Mouse (Mus musculus): ENCODE measurements around the gene Mitd1. TPM values are rescaled to one million over a fixed set of nuclear protein-coding genes. Genes with fewer than 3 reads are reported as not detected.

The Mitd1 gene
- total RNA-seq (2021), result 1 to 10 TPM; 3.0 to 6.0 TPM
- long read RNA-seq, experiment 1, partial matches to known transcripts, result 1 of 7 reads
- long read RNA-seq, experiment 1, other reads (novel, unspliced or antisense), result 2 of 7 reads
- long read RNA-seq, experiment 2, partial matches to known transcripts, result 0 of 2 reads
- long read RNA-seq, experiment 2, other reads (novel, unspliced or antisense), result 0 of 2 reads

DNA sequence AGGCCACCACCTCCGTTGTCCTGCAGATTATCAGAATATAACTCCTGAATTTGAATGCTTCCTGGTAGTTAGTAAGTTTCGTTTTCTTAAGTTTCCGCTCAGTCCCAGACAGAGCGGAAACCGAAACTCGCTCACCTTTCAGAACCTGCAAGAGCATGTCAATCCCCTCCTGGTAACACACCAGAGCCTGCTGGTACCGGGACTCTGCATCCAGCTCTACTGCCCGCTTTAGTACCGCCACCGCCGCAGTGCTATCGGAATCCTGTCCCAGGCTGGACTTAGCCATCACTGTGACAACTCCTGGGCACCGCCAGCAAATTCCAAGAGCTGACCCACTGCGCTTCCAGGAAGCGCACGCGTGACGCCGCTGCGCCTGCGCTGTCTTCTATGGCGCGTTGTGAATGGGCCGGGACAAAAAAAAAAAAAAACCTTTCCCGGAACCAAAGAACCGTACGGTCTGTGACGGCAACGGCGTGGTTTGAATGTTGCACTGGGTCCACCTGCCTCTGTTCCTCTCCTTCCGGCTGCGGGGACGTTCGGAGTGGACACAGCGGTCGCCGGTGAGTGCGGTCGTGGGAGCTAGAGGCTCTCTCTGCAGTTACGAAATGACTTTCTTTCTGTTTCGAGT is at the start of gene Mitd1, which contains the start of gene Mrpl30:
Mitd1 (minus strand) TSS at position 387 of the 628 bp plus-strand sequence.
Mrpl30 (plus strand) TSS at position 453 of the 628 bp plus-strand sequence.
- peak; percentile 84 for DNase-seq

DNA sequence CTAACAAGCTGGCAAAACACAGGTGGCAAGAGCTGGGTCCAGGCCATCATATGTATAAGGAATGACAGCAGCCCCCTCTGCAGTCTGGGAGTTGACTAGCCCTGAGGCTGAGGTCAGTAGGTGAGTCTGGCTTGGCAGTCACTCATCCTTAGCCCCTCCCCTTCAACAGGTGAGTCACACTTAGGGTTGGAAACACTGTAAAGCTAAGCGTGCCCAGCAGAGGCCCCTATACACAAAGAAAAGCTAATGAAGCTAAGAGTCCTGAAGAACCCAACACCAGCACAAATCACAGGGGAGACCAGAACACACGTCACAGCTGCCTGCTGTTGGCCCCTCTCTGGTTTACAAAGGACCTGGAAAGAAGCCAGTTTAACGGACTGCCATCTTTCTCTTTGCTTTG is 41.6 kb upstream of the Mitd1 start:
- no peak for DNase-seq

DNA sequence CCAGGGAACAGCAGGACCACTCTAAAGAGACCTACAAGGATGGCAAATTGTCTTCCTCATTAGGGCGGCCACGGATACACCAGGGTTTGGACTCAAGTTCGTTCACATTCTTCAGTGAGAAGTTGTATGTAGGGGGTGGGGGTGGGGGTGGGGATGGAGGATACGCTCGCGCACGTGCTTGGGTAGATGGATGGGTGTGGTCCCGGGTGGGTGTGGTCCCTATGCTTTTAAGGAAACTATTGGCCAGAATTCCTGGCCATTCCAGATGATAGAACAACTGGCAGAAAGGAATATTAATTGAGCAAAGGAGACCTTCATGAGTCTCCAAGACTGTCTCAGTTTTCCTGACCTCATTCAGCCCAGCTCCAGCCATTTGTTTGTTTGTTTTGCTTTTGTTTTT is 35.8 kb upstream of the Mitd1 start:
- DNase-seq, result no peak

DNA sequence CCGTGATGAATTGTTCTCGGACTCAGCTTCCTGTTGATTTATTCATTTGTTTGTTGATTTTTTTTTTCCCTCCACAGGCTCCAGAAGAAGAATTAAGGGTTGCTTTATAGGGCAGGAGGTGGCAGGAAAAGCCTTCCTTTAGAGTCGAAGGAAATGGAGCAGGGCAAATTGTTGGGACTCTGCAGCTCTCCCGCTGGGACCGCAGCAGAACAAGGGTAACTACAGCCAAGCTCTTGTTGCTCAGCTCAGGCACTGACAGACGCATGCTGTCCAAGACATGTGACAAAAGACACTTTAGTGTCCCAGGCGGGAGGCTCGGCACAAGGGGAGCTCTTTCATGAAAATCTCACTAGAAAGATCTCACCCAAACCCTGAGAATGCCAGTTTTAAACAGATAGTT is 32.3 kb upstream of the Mitd1 start:
- no peak for DNase-seq

DNA sequence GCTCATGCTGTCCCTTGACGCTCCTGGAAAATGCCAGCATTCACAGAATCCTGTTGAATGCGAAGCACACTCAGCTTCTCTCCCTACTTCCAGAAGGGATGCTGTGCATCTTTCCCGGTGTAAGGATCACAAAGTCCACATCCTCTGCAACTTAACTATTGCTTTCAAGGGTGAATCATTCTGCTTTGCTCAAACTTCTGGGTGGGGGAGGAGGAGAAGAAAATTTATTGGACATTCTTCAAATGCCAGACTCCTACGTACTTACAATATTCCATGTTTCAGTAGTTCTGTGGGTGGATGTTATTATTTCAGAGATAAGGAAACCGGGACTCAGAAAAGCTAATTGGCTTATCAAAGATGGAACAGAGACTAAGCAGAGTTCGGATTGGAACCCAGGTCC is 27.9 kb upstream of the Mitd1 start:
- no peak for DNase-seq

DNA sequence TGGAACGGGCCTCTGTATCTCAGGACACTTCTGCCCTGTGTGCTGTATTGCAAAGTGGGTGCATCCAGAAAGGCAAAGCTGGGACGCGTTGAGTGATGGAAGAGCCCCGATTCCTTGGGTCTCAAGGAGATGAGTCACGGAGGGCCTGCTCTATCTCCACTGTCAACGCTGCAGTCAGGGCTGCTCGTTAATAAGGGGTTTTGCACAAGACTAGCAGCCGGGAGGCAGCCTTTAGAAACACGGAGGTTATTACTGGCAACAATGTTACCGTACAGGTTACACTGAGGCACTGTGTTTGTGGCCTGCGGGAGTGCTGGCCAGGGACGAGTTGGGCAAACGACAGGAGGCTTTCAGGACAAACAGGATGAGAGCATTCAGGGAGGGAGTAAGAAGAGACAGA is 27.5 kb upstream of the Mitd1 start:
- DNase-seq, result no peak

DNA sequence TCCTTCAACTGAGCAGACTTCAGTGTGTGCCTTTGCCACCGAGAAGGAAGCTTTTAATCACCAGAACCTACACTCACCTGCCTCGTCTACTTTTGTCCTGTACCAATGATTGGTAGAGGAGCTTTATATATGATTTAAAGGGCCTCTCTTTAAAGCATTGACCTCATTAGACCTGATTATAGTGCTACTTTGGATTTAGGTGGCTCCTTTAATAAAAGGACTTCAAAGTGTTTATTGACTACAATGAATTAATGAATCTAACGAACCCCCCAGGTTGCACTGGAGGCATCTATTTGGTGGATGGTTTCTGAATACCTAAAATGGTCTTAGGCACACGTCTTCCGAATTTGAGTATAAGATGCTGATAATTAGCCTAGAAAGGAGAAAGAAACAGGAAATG is 26.2 kb upstream of the Mitd1 start, which contains the start of gene Lyg2:
Lyg2 (minus strand) TSS at position 101 of the 400 bp plus-strand sequence.
- DNase-seq, result no peak

DNA sequence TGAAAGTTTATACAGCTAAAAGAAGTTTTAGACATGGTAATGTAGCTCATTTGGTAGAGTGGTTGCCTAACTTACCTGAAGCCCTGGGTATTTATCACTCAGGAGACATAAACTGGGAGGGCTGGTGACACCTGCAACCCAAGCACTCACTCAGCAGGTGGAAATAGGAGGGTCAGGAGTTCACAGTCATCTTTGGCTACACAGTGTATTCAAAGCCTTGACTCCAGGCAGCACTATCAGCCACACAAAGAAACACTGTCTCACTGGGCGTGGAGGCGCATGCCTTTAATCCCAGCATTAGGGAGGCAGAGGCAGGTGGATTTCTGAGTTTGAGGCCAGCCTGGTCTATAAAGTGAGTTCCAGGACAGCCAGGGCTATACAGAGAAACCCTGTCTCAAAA is 22.5 kb upstream of the Mitd1 start:
- DNase-seq, result no peak

DNA sequence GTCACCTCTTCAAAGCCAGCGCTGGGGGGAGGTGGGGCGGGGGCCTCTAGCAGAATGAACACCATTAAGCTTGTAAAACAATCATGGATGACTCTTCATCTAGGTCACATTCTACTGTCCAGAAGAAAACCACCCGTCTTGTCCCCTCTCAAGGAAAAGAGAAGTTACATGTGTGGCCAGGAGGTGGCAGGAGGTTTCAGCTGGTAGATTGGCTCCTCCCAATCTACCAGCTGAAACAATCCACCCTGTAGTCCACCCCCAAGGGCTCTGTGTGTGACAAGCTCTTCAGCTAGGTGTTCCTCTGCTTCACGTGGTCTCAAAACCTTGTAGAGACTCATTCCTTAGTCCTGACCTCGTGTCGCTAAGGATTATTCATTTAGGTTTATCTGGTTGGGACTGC is 13.0 kb upstream of the Mitd1 start:
- DNase-seq, result no peak

DNA sequence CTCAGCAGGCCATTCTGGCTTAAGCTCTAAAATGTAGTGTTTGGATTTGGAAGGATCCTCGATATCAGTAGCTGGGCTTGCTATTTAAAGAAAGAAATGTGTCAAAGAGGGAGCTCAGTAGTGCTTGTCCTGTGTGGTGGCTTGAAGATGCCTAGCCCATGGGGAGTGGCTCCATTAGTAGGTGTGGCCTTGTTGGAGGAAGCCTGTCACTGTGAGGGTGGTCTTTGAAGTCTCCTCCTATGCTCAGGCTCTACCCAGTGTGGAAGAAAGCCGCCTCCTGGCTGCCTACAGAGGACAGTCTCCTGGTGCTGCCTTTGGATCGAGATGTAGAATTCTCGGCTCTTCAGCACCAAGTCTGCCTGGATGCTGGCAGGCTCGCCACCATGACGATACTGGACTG is 10.1 kb upstream of the Mitd1 start:
- DNase-seq, result no peak

DNA sequence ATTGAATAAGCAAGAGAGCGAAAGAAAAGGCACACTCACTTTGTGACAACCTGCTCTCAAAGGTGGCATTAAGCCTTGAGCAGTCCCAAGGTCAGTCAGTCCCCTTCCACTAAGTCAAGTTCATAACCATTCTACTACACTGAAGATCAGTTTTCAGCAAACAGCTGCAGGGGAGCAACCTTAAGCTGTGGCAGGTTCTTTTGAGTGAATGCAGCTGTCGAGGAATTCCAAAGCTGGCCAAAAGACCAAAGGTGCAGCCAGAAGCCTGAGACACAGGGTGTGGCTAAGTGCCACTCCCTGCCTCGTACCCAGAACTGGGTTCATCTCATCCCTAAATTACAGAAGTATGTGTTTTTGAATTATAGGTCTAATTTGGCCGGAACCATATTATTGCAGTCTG is 9.6 kb upstream of the Mitd1 start:
- DNase-seq, result no peak

DNA sequence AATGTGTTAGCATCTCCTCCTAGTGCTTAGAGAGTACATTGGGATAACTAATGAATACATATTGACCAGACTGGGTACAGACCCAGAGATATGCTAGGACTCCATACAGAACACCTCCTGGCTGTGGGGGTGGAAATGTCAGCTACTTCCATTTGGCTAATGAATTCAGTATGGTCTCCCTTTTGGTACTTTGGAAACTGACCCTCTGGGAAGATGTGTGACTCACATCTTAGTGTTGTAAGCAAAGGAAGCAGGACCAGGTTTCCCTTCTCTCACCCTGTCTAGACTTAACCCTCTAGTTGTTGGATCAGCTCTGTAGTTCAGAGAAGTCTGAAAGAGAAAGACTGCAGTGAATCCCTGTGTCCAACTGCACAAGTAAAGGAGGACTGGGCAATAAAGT is 4.4 kb upstream of the Mitd1 start:
- DNase-seq, result no peak

DNA sequence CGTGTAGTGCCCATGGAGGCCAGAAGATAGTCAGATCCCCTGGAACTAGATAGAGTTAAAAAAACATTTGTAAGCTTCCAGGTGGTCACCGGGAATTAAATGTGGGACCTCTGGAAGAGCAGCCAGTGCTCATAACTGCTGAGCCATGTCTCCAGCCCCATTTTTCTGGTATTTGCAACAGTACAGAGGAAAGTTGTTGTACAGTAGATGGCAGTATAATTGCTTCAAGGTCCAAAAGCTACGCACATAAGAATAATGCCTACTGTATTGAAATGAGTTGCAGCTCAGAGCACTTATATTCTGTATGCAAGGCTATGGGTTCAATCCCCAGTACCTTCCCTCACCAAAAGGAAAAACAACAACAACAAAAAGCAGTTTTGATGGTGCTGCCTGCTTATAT is 1.2 kb upstream of the Mitd1 start:
- no peak for DNase-seq

DNA sequence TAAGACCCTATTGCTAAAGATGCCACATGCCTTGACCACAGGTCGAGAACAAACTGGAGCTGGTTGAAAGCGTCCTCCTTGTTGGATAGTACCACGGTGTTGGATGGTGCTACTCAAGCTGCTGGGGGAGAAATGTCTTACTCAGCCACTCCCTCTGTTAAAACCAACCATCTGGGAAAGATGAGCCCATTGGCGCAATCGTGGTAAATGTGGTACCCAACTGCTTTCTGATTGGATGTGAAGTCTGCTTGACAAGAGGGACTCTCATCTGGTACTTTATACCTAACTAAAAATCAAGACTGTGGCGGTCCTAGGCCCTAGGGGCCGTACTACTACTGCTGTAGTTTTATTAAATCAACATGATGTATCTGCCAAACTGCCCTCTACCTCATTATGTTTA is 1.0 kb downstream of the Mitd1 start:
- DNase-seq, result no peak

DNA sequence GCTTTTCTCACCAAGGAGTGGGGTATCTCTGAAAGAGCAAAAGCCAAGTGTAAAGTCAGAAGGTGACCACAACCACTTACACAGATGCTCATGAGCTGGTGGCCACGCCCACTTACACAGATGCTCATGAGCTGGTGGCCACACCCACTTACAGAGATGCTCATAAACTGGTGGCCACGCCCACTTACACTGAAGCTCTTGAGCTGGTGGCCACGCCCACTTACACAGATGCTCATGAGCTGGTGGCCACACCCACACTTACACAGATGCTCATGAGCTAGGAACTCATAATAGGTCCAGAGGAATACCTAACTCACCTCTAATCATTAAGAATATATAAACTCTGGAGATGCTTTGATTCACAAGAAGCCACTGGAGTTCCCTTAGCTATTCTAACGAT is 5.8 kb downstream of the Mitd1 start:
- DNase-seq, result no peak

DNA sequence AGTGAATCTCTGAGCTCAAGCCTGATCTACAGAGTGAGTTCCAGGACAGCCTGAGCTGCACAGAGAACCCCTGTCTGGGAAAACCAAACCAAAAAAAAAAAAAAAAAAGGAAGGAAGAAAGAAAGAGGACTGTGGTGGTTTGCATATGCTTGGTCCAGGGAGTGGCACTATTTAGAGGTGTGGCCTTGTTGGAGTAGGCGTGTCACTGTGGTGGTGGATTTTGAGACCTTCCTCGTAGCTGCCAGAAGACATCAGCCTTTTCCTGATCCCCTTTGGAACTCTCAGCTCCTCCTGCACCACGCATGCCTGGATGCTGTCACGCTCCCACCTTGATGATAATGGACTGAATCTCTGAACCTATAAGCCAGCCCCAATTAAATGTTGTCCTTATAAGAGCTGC is 6.8 kb downstream of the Mitd1 start:
- no peak for DNase-seq

DNA sequence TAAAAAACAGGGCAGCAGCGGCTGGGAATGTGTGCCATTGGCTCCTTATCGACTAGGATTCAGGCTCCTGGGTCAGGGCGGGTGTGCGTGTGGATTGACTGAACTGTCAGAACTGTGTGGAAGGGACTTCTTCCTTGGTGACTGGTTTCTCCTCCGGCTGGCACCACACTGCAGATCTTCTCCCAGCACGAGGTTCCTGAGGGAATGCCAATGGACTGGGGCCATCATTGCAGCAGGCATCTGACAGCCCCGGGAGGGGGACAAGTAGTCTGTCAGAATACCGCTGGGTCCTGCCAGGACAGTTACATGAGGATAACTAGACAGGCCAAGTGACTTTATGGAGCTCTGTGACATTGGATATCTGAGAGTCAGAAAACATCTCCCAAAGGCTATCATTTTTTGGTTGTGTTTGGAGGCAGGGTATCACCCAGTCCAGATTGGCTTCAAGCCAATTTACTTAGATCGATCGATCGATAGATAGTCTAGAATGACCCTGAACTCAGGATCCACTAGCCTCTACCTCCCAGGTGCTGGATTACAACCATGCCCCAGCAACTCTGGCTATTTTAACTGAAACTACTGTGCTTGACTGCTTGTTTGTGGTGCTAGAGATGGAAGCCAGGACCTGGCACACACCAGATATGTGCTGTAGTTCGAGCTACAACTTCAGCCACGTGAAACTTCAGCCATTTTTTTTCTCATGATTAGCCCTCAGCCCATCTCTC is 12.3 kb downstream of the Mitd1 start:
- DNase-seq, result no peak

DNA sequence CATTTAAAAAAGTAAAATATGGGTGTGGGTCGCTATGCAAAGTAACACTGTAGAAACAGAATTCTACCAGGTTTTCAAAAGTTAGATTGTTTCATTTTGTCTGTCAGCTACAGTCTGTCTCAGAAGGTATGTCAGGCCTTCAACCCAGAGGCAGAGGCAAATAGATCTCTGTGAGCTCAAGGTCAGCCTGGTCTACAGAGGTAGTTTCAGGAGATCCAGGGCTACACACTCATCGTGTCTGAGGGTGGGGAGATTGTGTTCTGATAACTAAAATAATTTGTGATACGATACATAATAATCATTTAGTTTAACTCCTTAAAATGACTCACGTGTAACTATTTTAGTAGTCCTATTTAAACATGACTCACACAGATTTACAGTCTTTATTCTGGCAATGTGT is 17.1 kb downstream of the Mitd1 start:
- DNase-seq, result no peak

DNA sequence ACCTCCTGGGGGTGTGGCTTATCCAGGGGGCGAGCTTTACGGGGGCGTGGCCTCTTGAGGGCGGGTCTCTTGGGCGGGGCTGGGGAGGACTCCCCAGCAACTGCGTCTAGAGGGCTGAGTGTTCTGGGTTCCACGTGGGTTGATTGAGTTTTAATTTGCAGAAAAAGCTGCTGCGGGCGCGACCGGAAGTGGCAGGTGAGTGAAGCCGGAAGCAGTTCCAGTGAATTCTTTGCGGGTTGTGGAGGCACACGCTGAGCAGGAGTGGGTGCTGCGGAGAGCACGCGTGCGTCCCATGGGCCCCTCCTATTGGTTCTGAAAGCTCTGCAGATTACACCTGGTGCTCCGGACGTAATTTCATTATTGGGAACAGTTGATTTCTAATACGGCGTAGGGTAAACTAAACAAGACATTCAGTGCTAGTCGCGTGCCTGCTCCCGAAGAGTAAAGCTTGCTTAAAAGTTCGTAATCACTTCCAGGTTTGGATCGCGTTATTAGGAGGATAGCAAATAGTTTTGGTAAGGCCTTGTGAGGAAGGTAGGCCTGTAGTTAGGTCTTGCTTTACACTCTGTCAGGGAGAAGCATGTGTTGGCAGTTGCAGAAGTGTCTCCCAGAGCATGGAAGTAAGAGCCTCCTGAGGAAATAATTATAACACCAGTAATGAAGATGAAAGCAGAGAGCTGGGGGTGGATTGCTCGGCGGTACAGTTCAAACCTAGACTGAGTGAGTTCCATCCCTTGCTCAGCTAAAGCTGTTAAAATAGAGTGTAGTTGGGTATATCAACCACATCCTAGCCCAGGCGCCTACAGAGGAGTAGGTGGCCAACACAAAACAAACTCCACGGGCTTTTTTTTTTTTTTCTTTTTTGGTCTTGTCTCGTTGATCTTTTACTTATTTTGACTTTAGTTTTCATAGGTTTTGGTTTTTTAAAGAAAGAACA is 17.8 kb downstream of the Mitd1 start:
- DNase-seq, result peak; percentile 76

DNA sequence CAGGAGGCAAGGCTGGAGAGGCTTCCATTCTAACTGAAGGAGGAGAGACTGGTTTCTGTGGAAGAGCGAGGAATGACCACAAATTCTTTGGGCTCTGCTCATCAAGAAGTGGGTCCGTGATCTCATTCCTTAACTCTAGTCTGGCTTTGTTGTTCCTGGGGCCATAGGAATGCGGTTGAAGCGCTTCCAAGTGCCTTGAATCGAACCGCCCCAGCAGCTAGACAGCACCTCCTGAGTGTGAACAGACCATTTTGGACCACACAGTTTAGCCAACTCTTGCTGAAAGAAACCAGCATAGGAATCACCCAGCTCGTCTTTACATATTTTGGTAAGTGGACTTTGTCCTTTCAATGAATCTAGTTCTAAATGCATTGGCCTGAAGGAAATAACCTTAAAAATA is 18.5 kb downstream of the Mitd1 start, which contains the start of gene Lipt1:
Lipt1 (plus strand) TSS at position 35 of the 400 bp plus-strand sequence.
- no peak for DNase-seq

DNA sequence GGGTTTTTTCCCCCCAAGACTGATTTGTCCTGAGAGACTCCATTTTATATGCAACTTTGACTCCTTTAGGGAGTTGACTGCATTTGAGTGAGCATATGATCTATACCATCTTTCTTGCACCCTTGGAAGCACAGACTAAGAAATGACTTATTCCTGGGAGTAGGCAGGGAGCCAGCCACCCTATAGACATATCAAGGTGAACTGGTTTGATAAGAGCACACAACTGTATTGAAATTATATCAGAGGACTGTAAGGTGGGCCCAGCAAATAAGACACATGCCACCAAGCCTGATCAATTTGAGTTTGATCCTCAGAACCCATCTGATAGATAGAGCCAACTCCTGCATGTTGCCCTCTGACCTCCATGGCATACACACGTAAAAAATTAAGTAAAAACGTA is 20.8 kb downstream of the Mitd1 start:
- no peak for DNase-seq

DNA sequence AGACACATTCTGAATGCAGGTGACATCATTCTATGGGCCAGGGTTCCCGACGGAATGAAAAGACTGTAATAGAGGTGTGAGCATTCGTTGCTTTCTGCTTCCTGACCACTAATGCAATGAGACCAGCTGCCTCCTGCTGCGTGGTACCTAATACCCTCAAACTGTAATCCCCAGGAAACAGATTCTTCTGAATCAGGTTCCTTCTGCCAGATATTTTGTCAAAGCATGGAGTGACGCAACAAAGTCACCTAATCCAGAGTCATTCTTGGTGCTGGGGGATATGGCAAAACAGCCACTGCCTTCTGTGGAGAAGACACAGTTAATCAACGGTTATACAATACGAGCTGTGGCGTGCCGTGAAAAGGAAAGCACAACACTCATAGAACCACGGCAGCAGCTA is 21.6 kb downstream of the Mitd1 start:
- no peak for DNase-seq

Measured in gastrocnemius, postnatal 10 days (tissue).